Mouse (Mus musculus): Measurements from ENCODE around the gene Dynlt1f.
"Not testable (repeated sequence)": the region's sequence is repeated elsewhere in the genome, so short reads cannot be mapped to it uniquely, and the experiment has no call there.

The Dynlt1f gene

GRCm38 (mm10) chr17:6630398-6630797, 25.3 kb downstream of the Dynlt1f start:
- DNase-seq (ENCODE audit: extremely low read depth, low read depth, low spot score), result not testable (repeated sequence)

GRCm38 (mm10) chr17:6624926-6625558, 30.7 kb downstream of the Dynlt1f start:
- not testable (repeated sequence) for DNase-seq (ENCODE audit: extremely low read depth, low read depth, low spot score)

DNA sequence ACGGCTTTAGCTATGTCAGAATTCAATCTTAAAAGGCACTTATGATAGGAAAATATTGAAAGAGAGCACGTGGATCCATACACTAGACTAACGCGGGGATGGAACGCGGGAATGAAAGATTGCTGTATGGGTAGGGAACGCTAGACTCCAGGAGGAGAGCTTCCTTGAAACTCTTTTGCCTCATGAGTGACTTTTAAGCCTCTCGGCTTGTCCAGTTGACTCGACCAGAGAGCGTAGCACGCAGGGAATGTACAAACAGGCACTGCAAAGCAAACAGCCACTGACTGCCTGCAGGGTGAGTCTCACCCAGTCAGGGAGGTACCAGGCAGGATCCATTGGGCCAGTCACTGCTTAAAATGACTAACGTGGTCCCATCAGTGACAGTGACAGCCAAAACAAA, 33.7 kb downstream of the Dynlt1f start:
- DNase-seq (ENCODE audit: extremely low read depth, low read depth, low spot score), result not testable (repeated sequence)

DNA sequence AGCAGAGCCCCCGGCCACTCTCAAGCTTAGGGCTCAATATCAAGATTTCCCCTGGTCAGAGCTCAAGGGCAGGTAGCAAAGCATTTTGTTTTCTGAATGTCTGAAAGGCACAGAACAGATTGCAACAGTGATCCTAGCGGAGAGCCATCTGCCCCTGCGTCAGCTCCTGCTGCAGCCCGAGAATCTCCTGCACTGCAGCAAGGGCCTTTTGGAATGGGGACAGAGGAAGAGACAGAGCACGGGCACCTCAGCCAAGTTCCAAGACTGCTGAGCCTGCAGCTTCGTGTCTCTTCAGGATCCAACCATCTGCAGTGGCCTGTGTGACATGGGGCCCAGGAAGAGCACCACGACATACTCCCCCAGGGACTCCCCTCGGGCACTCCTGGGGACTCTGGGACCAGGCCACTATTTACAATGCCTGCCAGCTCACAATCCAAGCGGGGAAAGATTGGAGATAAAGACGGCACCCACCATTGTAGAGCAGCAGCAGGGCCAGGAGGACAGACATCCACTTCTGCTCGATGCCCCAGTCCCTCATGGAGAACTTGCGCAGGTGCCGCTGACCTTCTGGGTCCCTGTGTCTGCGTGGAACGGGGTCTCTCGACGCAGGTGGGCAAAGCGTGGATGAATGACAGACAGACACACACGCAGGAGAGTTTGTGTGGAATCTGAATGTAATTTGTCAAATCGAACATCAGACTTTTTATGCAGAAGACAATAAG, 34.8 kb downstream of the Dynlt1f start:
- DNase-seq (ENCODE audit: extremely low read depth, low read depth, low spot score), result not testable (repeated sequence)

GRCm38 (mm10) chr17:6620035-6620434, 35.7 kb downstream of the Dynlt1f start:
- DNase-seq (ENCODE audit: extremely low read depth, low read depth, low spot score), result not testable (repeated sequence)

- DNase-seq (ENCODE audit: extremely low read depth, low read depth, low spot score), result not testable (repeated sequence)
Observed at GRCm38 (mm10) chr17:6619271-6619670, 36.4 kb downstream of the Dynlt1f start.

DNA sequence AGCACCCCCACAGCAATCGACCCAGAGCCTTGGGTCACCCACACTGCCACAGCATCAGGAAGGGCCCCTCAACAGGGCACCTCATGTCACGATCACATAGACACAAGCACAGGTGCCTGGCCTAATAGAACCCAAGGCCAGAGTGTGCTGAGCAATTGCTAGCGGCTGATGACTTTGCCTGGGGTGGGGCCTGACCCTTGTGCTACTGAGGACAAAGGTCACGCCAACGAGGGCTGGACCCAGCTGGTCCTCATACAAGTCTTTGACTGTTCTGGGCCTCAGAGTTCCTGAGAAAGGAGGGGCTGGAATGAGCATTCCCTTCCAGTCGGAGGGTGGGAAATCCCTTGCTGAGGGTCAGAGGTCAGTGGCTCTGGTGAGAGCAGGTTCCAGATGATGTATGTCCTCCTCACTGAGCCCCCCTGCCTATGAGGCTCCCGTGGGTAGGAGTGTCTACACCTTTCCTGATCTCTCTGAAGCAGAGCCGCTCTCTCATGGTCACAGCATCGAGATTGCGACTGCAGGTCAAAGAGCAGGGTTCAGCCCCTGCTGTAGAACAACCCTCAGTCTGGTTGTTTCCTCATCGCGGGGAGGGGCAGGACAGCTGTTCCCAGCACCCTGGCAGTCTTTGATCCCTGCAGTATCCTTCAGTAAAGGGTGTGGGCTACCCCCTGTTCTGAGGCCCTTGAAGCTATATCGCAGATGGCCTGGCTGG, 37.9 kb downstream of the Dynlt1f start:
- not testable (repeated sequence) for DNase-seq (ENCODE audit: extremely low read depth, low read depth, low spot score)

DNA sequence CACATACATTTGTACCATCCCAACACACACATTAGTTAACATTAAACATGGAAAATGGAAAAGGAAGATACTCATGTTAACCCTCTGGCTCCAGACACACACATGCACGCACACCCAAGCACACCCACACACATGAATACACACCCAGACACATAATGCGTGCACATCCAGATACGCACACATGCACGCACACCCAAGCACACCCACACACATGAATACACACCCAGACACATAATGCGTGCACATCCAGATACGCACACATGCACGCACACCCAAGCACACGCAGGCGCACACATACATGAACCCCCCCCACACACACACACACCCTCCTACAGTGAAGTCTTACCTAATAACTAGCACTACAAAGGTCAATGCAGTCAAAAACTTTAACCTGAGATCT, 39.0 kb downstream of the Dynlt1f start:
- not testable (repeated sequence) for DNase-seq (ENCODE audit: extremely low read depth, low read depth, low spot score)

GRCm38 (mm10) chr17:6614316-6614715, 41.4 kb downstream of the Dynlt1f start:
- not testable (repeated sequence) for DNase-seq (ENCODE audit: extremely low read depth, low read depth, low spot score)

DNA sequence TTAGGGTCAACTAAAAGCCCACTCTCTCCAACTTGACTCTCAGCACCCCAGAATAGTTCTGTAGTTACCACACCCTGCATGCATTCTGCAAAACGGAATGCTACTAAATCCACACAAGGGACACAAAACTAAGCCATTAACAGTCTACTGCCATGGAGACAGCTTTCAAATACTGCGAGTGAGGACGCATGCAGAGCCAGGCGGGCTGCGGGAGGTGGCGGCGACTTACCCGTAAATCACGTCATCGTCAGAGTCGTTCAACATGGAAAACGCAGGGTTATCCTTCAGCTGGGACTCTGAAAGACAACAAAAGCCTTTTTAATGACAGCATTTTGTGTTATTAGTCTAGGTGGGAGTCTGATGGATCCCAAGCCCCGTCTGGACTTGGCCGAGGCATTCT, 42.2 kb downstream of the Dynlt1f start:
- DNase-seq (ENCODE audit: extremely low read depth, low read depth, low spot score), result not testable (repeated sequence)

GRCm38 (mm10) chr17:6605347-6605746, 50.4 kb downstream of the Dynlt1f start:
- DNase-seq (ENCODE audit: extremely low read depth, low read depth, low spot score), result not testable (repeated sequence)

- not testable (repeated sequence) for DNase-seq (ENCODE audit: extremely low read depth, low read depth, low spot score)
Observed at GRCm38 (mm10) chr17:6602205-6602604, 53.5 kb downstream of the Dynlt1f start.

- peak; percentile 4 for DNase-seq (ENCODE audit: extremely low read depth, low read depth, low spot score)
Observed at GRCm38 (mm10) chr17:6601204-6601911, 54.3 kb downstream of the Dynlt1f start, which contains the start of gene Dynlt1c. Gene Dynlt1c (plus strand): TSS chr17:6601671.

GRCm38 (mm10) chr17:6600216-6600911, 55.3 kb downstream of the Dynlt1f start:
- not testable (repeated sequence) for DNase-seq (ENCODE audit: extremely low read depth, low read depth, low spot score)

GRCm38 (mm10) chr17:6598356-6598755, 57.3 kb downstream of the Dynlt1f start:
- not testable (repeated sequence) for DNase-seq (ENCODE audit: extremely low read depth, low read depth, low spot score)
